Mouse (Mus musculus): ENCODE measurements around the gene Mc1r.
A peak's percentile ranks its signal among the peaks of the same experiment; 100 is the strongest.

Gene Mc1r

GRCm38 (mm10) chr8:123406786-123407185, at the start of gene Mc1r:
TSS of gene Mc1r (plus strand) at chr8:123407107.
- peak; percentile 82 for DNase-seq (ENCODE audit: low spot score)

- DNase-seq (ENCODE audit: low spot score): peak; percentile 95
Measured at GRCm38 (mm10) chr8:123361082-123361739, 45.7 kb upstream of the Mc1r start.

GRCm38 (mm10) chr8:123373403-123374238, 33.3 kb upstream of the Mc1r start, which contains the start of gene Tcf25:
TSS of gene Tcf25 (plus strand) at chr8:123373753.
- peak; percentile 97 for DNase-seq (ENCODE audit: low spot score)

GRCm38 (mm10) chr8:123374239-123374578, 32.7 kb upstream of the Mc1r start:
- DNase-seq (ENCODE audit: low spot score): peak; percentile 95

GRCm38 (mm10) chr8:123375701-123376100, 31.2 kb upstream of the Mc1r start:
- DNase-seq (ENCODE audit: low spot score): no peak

- no peak for DNase-seq (ENCODE audit: low spot score)
Measured at GRCm38 (mm10) chr8:123376106-123376505, 30.8 kb upstream of the Mc1r start.

GRCm38 (mm10) chr8:123381711-123382110, 25.2 kb upstream of the Mc1r start:
- DNase-seq (ENCODE audit: low spot score): no peak

- DNase-seq (ENCODE audit: low spot score): no peak
Measured at GRCm38 (mm10) chr8:123382516-123382915, 24.4 kb upstream of the Mc1r start.

- DNase-seq (ENCODE audit: low spot score): peak; percentile 65
Measured at GRCm38 (mm10) chr8:123384883-123385540, 21.9 kb upstream of the Mc1r start.

- no peak for DNase-seq (ENCODE audit: low spot score)
Measured at GRCm38 (mm10) chr8:123387041-123387440, 19.9 kb upstream of the Mc1r start.

GRCm38 (mm10) chr8:123387801-123388200, 19.1 kb upstream of the Mc1r start:
- no peak for DNase-seq (ENCODE audit: low spot score)

GRCm38 (mm10) chr8:123389026-123389425, 17.9 kb upstream of the Mc1r start:
- DNase-seq (ENCODE audit: low spot score): no peak

- no peak for DNase-seq (ENCODE audit: low spot score)
Measured at GRCm38 (mm10) chr8:123398308-123398707, 8.6 kb upstream of the Mc1r start.

- no peak for DNase-seq (ENCODE audit: low spot score)
Measured at GRCm38 (mm10) chr8:123401936-123402335, 5.0 kb upstream of the Mc1r start.

GRCm38 (mm10) chr8:123402730-123403326, 4.1 kb upstream of the Mc1r start:
- no peak for DNase-seq (ENCODE audit: low spot score)

- DNase-seq (ENCODE audit: low spot score): no peak
Measured at GRCm38 (mm10) chr8:123404521-123404920, 2.4 kb upstream of the Mc1r start.

- DNase-seq (ENCODE audit: low spot score): no peak
Measured at GRCm38 (mm10) chr8:123407612-123408011, 705 bp downstream of the Mc1r start.

GRCm38 (mm10) chr8:123408586-123409544, 2.0 kb downstream of the Mc1r start:
- DNase-seq (ENCODE audit: low spot score): no peak

- DNase-seq (ENCODE audit: low spot score): peak; percentile 78
Measured at GRCm38 (mm10) chr8:123410049-123410587, 3.2 kb downstream of the Mc1r start.

- DNase-seq (ENCODE audit: low spot score): no peak
Measured at GRCm38 (mm10) chr8:123410788-123411187, 3.9 kb downstream of the Mc1r start.

GRCm38 (mm10) chr8:123411246-123411645, 4.3 kb downstream of the Mc1r start, which contains the start of gene Tubb3:
TSS of gene Tubb3 (plus strand) at chr8:123411424.
- DNase-seq (ENCODE audit: low spot score): peak; percentile 90

Data from retina, embryonic 14.5 days (tissue).